Mouse (Mus musculus) embryonic facial prominence, embryonic 11.5 days (tissue): ENCODE results near the gene Fkbp2. TPM values are rescaled to one million over a fixed set of nuclear protein-coding genes. Genes with fewer than 3 reads are reported as not detected.

Source experiments
- ATAC-seq: fragments of 200-750 bp; cut with Nextera tagmentation; replicated peaks from 2 replicates; pipeline ENCODE4 v1.8.0; 2017; ENCODE audit warnings: low read depth; ENCODE audit not compliant: insufficient number of reproducible peaks, low FRiP score, low TSS enrichment
- DNase-seq: peaks from one replicate; pipeline ENCODE4 v3.0.0-alpha.2; 2015; ENCODE audit warnings: low spot score
- H3K27ac ChIP-seq: fragments of 300-500 bp; sonication (generic); replicated peaks from 2 replicates; pipeline ENCODE4 v1.5.1; 2014; ENCODE audit warnings: mild to moderate bottlenecking, low read depth, low read length, control low read depth
- H3K27me3 ChIP-seq: fragments of 300-500 bp; sonication (generic); 2 replicates; pipeline ENCODE4 v1.6.1; 2014; ENCODE audit warnings: mild to moderate bottlenecking, low read length, moderate library complexity, mixed read lengths; ENCODE audit not compliant: control insufficient read depth, insufficient read depth
- H3K36me3 ChIP-seq: fragments of 300-500 bp; sonication (generic); replicated peaks from 2 replicates; pipeline ENCODE4 v1.6.1; 2014; ENCODE audit warnings: low read depth, mild to moderate bottlenecking, low read length, moderate library complexity, mixed read lengths; ENCODE audit not compliant: control insufficient read depth, insufficient read depth
- H3K4me1 ChIP-seq: fragments of 300-500 bp; sonication (generic); 2 replicates; pipeline ENCODE4 v1.6.1; 2014; ENCODE audit warnings: low read length, mixed read lengths; ENCODE audit not compliant: control insufficient read depth, insufficient read depth
- H3K4me2 ChIP-seq: fragments of 300-500 bp; sonication (generic); 2 replicates; pipeline ENCODE4 v1.6.1; 2014; ENCODE audit warnings: low read depth, mild to moderate bottlenecking, control low read depth, low read length, moderate library complexity
- H3K4me3 ChIP-seq: fragments of 300-500 bp; sonication (generic); 2 replicates; pipeline ENCODE4 v1.5.1; 2014; ENCODE audit warnings: low read depth, low read length, control low read depth
- H3K9ac ChIP-seq: fragments of 300-500 bp; sonication (generic); replicated peaks from 2 replicates; pipeline ENCODE4 v1.6.1; 2014; ENCODE audit warnings: mild to moderate bottlenecking, control low read depth, low read length
- H3K9me3 ChIP-seq: fragments of 300-500 bp; sonication (generic); replicated peaks from 2 replicates; pipeline ENCODE4 v1.6.1; 2016; ENCODE audit warnings: mild to moderate bottlenecking, low read length, inconsistent platforms, mixed read lengths; ENCODE audit not compliant: control insufficient read depth
- WGBS: fragments of 180-500 bp; shearing (Covaris S2); extraction: QIAGEN DNeasy Blood & Tissue Kit; methylation state at CpG from one replicate; pipeline ENCODE4 v1.1.7; 2014; 5-methylcytosine and 5-hydroxymethylcytosine counted together
- polyA plus RNA-seq: library from polyadenylated mRNA; unstranded; fragments of >200 nt; fragmentation: Nextera tagmentation; extraction: Ambion mirVana; gene quantifications from 2 replicates; pipeline ENCODE4 v1.2.1, GENCODE M21; 2014

Fkbp2 gene
- polyA plus RNA-seq, 1 experiment from 2014 or later, result 65.1 TPM

DNA sequence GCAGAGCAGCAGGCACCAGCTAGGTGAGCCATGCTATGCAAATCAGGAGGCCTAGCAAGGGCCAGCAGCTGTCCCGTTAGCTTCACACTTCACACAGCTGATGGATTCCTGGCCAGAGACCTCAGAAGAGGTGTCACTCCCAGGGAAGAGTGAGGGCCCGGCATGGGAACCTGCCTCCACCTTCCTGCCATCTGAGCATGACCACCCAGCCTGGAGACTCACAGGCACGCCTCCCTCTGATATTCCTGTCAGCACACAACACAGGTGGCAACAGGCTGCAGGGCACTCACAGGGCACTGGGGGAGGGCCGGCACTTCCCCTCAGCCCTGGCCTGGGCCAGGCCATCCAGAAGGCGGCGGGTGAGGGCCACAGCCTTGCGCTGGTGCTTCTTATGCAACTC, 24.9 kb downstream of the Fkbp2 start:
- Histone ChIP-seq H3K9ac (no peak overlapping the region), H3K36me3 (peaks cover 3% of the 10 kb centered on the region), H3K4me2 (no peak overlapping the region), H3K4me1 (peaks cover 6% of the 10 kb centered on the region), H3K9me3 (no peaks in the 10 kb centered on the region), H3K27ac (no peak overlapping the region), H3K4me3 (no peak overlapping the region), H3K27me3 (no peaks in the 10 kb centered on the region)
- no peak for ATAC-seq
- 83% methylated on average over 7 of the region's 7 CpGs for WGBS
- DNase-seq, result no peak

DNA sequence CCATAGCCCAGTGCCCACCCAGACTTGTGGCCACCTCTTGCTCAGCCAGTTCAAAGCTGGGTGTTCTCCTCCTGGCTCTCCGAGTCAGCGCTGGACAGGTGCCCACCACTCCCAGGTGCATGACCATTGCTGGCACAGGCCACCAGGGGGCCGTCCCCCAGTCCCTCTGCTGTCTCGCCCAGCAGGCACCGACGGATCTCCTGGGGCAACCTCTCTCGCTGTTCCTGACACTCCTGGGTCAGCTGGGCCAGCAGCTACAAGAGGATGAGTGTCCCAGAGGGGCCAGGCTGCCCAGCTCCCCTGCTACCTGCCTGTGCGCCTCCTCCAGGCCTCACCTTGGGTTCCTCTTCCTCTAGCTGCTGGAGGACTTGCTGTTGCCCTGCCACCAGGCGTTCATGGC, 26.3 kb downstream of the Fkbp2 start:
- H3K36me3 ChIP-seq, result peaks cover 3% of the 10 kb centered on the region
- H3K4me2 ChIP-seq, result no peak overlapping the region
- no peak overlapping the region for H3K9ac ChIP-seq
- H3K27me3 ChIP-seq, result no peaks in the 10 kb centered on the region
- H3K27ac ChIP-seq, result no peak overlapping the region
- WGBS, result 51% methylated on average over 9 of the region's 9 CpGs
- ATAC-seq (no peak), DNase-seq (no peak)
- H3K4me1 ChIP-seq, result peaks cover 6% of the 10 kb centered on the region
- no peaks in the 10 kb centered on the region for H3K9me3 ChIP-seq
- H3K4me3 ChIP-seq, result no peak overlapping the region

DNA sequence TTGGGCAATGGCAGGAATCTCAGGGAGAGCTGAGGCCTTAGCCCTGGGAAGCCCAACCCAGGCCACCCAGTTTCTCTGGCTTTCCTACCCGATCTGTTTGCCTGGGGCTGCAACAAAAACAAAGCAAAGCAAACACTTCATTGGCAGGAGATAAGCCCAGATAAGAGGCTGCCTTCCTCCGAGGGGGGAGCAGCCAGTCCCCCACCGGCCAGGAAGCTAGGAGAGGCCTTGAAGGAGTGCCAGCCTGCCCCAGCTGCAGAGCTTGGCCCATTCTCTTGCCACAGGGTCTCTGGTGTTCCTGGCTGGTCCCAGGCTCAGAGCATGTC, 27.6 kb downstream of the Fkbp2 start:
- 23% methylated on average over 3 of the region's 3 CpGs for WGBS
- no peaks in the 10 kb centered on the region for H3K9me3 ChIP-seq
- peak overlapping the region; percentile 94 for H3K4me2 ChIP-seq
- H3K4me3 ChIP-seq, result 0 out of 2 replicates have a peak overlapping the region, but pooled peaks have one; percentile 44
- peaks cover 3% of the 10 kb centered on the region for H3K36me3 ChIP-seq
- H3K4me1 ChIP-seq, result peaks cover 6% of the 10 kb centered on the region
- ATAC-seq (no peak), DNase-seq (no peak)
- H3K9ac ChIP-seq, result 0 out of 2 replicates have a peak overlapping the region, but pooled peaks have one; percentile 28
- peak overlapping the region; percentile 91; the same call in 1 of the 2 replicates for H3K27ac ChIP-seq
- H3K27me3 ChIP-seq, result no peaks in the 10 kb centered on the region

DNA sequence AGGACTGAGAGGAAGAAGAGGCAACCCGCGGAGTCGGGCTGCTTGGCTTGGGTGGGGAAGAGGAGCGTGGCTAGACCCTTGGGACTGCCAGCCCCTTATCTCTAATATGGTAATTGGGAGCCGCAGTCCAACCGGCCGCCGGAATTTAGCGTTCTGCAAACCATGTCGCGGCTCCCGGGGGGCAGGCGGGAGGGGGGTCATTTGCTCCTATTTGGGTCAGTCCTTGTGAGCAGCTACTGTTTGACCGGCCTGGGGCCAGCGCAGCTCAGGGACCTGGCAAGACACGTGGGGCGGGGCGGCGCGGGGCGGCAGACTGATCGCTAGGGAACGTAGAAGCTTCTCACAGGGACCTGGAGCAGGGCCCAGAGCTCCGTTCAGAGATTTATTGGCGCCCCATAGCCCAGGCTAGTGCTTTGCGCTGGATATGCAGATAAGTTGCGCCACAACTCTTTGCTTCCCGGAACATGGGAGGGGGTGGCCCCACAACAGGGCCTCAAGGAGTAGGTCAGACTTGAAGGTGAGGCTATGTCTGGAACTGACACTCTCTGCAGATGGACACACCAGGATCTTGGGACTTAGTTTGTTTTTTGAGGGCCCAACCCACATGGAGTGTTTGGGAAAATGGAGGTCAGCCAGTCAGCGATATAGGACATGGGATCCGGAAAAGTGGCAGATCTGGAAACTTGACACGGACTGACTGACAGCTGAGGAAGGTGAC, 28.1 kb downstream of the Fkbp2 start:
- no peaks in the 10 kb centered on the region for H3K27me3 ChIP-seq
- DNase-seq, result peak; percentile 28
- no peaks in the 10 kb centered on the region for H3K9me3 ChIP-seq
- H3K9ac ChIP-seq, result peak overlapping the region; percentile 74
- 0 out of 2 replicates have a peak, but pooled peaks have one; percentile 6 for ATAC-seq
- WGBS, result 2% methylated on average over 31 of the region's 31 CpGs
- H3K4me3 ChIP-seq, result peak overlapping the region; percentile 44
- H3K4me2 ChIP-seq, result peak overlapping the region; percentile 94
- peaks cover 3% of the 10 kb centered on the region for H3K36me3 ChIP-seq
- peak overlapping the region; percentile 91 for H3K27ac ChIP-seq
- peaks cover 6% of the 10 kb centered on the region for H3K4me1 ChIP-seq

DNA sequence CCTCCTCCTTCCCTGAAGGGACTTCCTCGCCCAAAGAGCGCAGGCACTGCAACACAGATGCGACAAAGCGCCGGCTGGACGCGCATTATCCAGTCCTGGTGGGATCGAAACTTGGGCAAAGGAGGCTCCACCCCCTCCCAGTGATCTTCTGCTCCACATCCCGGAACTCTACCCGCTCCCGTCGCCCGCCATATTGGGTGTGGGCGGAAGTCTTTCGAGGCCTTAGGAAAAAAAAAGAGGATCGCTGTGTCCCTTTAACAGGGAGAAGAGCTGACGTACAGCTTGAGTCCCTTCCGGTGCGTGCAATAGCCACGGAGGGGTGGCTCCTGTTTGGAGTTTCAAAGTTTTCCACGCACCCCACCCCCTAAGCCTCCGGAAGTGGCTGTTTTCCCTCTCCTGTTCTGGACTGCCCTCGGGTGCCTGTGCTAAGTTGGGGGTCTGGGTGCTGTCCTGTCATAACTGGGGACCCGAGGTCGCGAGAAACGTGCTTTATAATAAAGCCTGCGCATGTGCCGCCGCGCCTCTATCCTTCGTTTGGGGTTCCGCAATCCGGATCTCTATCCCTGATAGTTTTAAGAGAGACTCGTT, 28.8 kb downstream of the Fkbp2 start:
- peak overlapping the region; percentile 74 for H3K9ac ChIP-seq
- WGBS, result under 1% methylated on average over 35 of the region's 35 CpGs
- ATAC-seq (peak; percentile 75), DNase-seq (peak; percentile 95)
- peaks cover 3% of the 10 kb centered on the region for H3K36me3 ChIP-seq
- peak overlapping the region; percentile 44 for H3K4me3 ChIP-seq
- peaks cover 6% of the 10 kb centered on the region for H3K4me1 ChIP-seq
- H3K27ac ChIP-seq, result peak overlapping the region; percentile 91
- H3K9me3 ChIP-seq, result no peaks in the 10 kb centered on the region
- peak overlapping the region; percentile 94 for H3K4me2 ChIP-seq
- H3K27me3 ChIP-seq, result no peaks in the 10 kb centered on the region

DNA sequence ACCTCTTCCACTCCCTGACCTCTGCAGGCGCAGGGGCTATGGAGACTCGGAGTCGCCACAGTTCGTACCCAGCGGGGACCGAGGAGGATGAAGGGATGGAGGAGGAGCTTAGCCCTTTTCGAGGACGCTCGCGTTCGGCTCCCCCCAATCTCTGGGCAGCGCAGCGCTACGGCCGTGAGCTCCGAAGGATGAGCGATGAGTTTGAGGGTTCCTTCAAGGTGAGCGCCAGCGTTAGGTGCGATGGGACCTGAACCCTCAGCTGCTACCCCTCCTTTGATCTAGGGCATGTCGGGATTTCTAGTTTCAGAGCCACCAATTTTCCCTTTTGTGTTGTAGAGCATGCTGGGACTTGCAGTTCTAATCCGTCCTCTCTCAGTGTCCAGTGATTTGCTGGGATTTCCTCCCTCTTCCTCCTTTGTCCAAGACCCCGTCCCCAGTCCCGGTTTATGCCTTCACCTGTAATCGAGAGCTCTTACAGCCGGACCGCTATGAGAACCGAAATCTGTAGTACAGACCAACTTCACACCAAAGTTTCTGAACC, 29.6 kb downstream of the Fkbp2 start:
- under 1% methylated on average over 28 of the region's 28 CpGs for WGBS
- Histone ChIP-seq H3K9me3 (no peaks in the 10 kb centered on the region), H3K4me1 (peaks cover 6% of the 10 kb centered on the region), H3K36me3 (peaks cover 2% of the 10 kb centered on the region), H3K4me3 (peak overlapping the region; percentile 44), H3K4me2 (peak overlapping the region; percentile 94), H3K27ac (peak overlapping the region; percentile 91), H3K9ac (peak overlapping the region; percentile 74), H3K27me3 (no peaks in the 10 kb centered on the region)
- ATAC-seq (peak; percentile 55), DNase-seq (peak; percentile 80)

DNA sequence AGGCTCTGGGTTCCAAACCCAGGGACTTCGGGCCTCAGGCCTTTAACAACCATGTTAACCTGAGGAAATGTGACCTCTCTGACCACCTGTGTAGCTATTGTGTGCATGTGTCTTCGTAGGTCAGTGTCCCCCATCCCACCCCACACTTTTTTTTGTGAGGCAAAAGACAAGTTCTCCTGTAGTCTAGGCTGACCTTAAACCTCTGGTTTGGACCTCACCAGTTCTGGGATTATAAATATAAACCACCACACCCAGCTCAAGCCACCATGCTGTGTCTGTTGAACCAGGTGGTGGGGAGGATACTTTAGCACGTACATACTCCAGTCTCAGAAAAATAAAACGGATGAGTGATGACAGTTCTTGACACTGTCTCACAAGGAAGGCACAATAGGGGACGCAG, 30.4 kb downstream of the Fkbp2 start:
- Histone ChIP-seq H3K9ac (peak overlapping the region; percentile 74), H3K27ac (0 out of 2 replicates have a peak overlapping the region, but pooled peaks have one; percentile 64), H3K36me3 (no peaks in the 10 kb centered on the region), H3K4me2 (peak overlapping the region; percentile 94), H3K4me1 (peaks cover 6% of the 10 kb centered on the region), H3K4me3 (peak overlapping the region; percentile 44; the same call in 1 of the 2 replicates), H3K27me3 (no peaks in the 10 kb centered on the region), H3K9me3 (no peaks in the 10 kb centered on the region)
- no peak for DNase-seq
- no peak for ATAC-seq
- 56% methylated on average over 5 of the region's 5 CpGs for WGBS

DNA sequence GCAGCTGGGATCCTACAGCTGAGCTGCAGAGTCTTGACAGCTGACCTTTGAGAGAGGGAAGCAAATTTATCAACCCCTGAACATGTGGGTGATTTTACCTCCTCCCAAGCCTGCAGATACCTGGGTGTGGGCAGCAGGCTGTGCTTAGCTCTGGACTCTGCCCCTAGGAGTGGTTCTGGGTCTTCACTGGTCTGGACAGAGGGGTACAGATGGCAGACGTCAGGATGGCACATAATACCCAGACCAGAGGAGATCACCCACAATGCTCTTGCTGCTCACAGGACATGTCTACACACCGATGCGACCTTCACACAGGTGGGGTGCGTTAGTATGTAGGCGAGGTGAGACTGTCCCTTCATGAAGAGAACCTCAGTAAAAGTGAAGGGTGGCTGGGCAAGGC, 30.8 kb downstream of the Fkbp2 start:
- ATAC-seq (no peak), DNase-seq (no peak)
- Histone ChIP-seq H3K27ac (no peak overlapping the region), H3K4me2 (no peak overlapping the region), H3K36me3 (no peaks in the 10 kb centered on the region), H3K27me3 (no peaks in the 10 kb centered on the region), H3K9me3 (no peaks in the 10 kb centered on the region), H3K4me1 (peaks cover 6% of the 10 kb centered on the region), H3K9ac (no peak overlapping the region), H3K4me3 (no peak overlapping the region)
- 90% methylated on average over 5 of the region's 5 CpGs for WGBS
